Mouse (Mus musculus): ENCODE results near the gene Elmo1. TPM values are rescaled to one million over a fixed set of nuclear protein-coding genes. Genes with fewer than 3 reads are reported as not detected.

Elmo1 gene
- polyA plus RNA-seq (2014; fragmentation: Nextera tagmentation; extraction: Ambion mirVana): 16.6 and 21.4 TPM in 2 replicates

GRCm38 (mm10) chr13:20090133-20090710 lies at the start of gene Elmo1:
TSS of gene Elmo1 (plus strand) at chr13:20090596.
- ATAC-seq (ENCODE audit: low read depth) (peak; percentile 71), DNase-seq (ENCODE audit: low spot score) (peak; percentile 89)
- Histone ChIP-seq H3K36me3 (ENCODE audit: control insufficient read depth, insufficient read depth, low read length) (no peaks in the 10 kb centered on the region), H3K4me3 (ENCODE audit: low read depth, low read length) (peak within 1 kb of the TSS; percentile 87), H3K4me2 (ENCODE audit: low read depth, low read length) (peak within 1 kb of the TSS; percentile 93), H3K27me3 (replicated peaks; ENCODE audit: control insufficient read depth, insufficient read depth, low read length) (peaks cover 17% of the 10 kb centered on the region; the same call in 1 of the 2 replicates), H3K27ac (replicated peaks; ENCODE audit: low read depth, low read length) (peak within 1 kb of the TSS; percentile 80), H3K9ac (ENCODE audit: low read depth, low read length) (peak within 1 kb of the TSS; percentile 81), H3K9me3 (ENCODE audit: control insufficient read depth, low read length) (no peaks in the 10 kb centered on the region), H3K4me1 (ENCODE audit: control insufficient read depth, insufficient read depth, low read length) (peaks cover 3% of the 10 kb centered on the region; the same call in 1 of the 2 replicates)
- WGBS: 0% methylated on average over 37 of the region's 49 CpGs

DNA sequence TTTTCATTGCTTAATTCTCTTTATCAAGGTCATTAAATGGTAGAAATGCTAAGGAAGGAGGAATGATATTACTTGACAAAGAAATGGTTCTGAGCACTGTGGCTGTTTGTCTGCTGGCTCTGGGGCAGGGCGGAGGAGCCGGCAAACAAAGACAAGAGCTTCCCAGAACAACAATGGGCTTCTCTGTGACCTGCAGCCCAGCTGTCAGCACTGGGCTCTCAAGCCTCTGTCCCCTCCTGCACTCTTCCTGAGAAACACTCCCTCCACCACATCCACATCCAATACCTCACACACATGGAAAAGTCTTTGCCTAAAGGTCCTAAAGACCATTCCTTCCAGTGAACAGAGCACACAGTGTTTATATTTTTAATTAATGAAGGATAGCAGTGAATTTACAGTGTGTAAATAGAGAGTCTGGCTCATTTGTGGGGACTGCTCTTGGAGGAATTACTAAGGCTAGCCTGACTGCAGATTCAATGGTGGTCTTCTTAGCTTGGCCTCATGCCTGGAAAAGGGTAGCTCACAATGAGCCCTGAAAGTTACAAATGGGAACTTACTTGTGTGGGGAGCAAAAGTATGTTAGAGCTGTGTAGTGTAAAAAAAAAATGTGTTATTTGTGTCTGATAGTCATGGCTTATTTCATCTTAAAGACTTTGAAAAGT lies 49.1 kb upstream of the Elmo1 start:
- Histone ChIP-seq H3K9me3 (ENCODE audit: control insufficient read depth, low read length) (no peaks in the 10 kb centered on the region), H3K36me3 (ENCODE audit: control insufficient read depth, insufficient read depth, low read length) (no peaks in the 10 kb centered on the region), H3K27ac (replicated peaks; ENCODE audit: low read depth, low read length) (no peak overlapping the region), H3K4me2 (ENCODE audit: low read depth, low read length) (no peak overlapping the region), H3K4me3 (ENCODE audit: low read depth, low read length) (no peak overlapping the region), H3K9ac (ENCODE audit: low read depth, low read length) (no peak overlapping the region), H3K27me3 (replicated peaks; ENCODE audit: control insufficient read depth, insufficient read depth, low read length) (no peaks in the 10 kb centered on the region), H3K4me1 (ENCODE audit: control insufficient read depth, insufficient read depth, low read length) (no peaks in the 10 kb centered on the region)
- DNase-seq (ENCODE audit: low spot score) (peak; percentile 32), ATAC-seq (ENCODE audit: low read depth) (peak; percentile 77)
- 21% methylated on average over 2 of the region's 2 CpGs for WGBS

GRCm38 (mm10) chr13:20042856-20043255 lies 47.5 kb upstream of the Elmo1 start:
- Histone ChIP-seq H3K27ac (replicated peaks; ENCODE audit: low read depth, low read length) (no peak overlapping the region), H3K27me3 (replicated peaks; ENCODE audit: control insufficient read depth, insufficient read depth, low read length) (no peaks in the 10 kb centered on the region), H3K4me2 (ENCODE audit: low read depth, low read length) (no peak overlapping the region), H3K4me1 (ENCODE audit: control insufficient read depth, insufficient read depth, low read length) (0 out of 2 replicates have a peak, but pooled peaks cover 3% of the 10 kb centered on the region), H3K9ac (ENCODE audit: low read depth, low read length) (no peak overlapping the region), H3K4me3 (ENCODE audit: low read depth, low read length) (no peak overlapping the region), H3K36me3 (ENCODE audit: control insufficient read depth, insufficient read depth, low read length) (no peaks in the 10 kb centered on the region), H3K9me3 (ENCODE audit: control insufficient read depth, low read length) (no peaks in the 10 kb centered on the region)
- ATAC-seq (ENCODE audit: low read depth) (no peak), DNase-seq (ENCODE audit: low spot score) (no peak)
- 81% methylated on average over 2 of the region's 2 CpGs for whole genome bisulfite sequencing

DNA sequence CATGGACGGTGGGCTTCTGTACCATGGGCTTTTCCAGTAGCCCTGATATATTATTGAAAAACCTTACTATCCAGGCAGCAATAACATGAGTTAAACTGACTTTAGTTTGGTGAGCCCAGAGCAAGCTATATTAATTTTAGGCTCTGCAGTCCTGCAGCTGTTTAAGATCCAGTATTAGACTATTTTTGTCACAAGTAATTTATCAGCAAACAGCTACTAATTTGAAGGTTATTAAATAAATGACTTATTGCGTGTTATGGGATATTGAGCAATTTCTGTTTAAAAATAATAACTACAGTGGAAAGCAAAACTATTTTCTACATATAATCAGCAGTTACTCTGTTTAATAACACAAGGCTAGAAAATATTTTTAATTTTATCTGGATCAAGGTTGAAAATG lies 45.0 kb upstream of the Elmo1 start:
- Histone ChIP-seq H3K4me1 (ENCODE audit: control insufficient read depth, insufficient read depth, low read length) (0 out of 2 replicates have a peak, but pooled peaks cover 4% of the 10 kb centered on the region), H3K36me3 (ENCODE audit: control insufficient read depth, insufficient read depth, low read length) (no peaks in the 10 kb centered on the region), H3K4me3 (ENCODE audit: low read depth, low read length) (no peak overlapping the region), H3K27ac (replicated peaks; ENCODE audit: low read depth, low read length) (no peak overlapping the region), H3K27me3 (replicated peaks; ENCODE audit: control insufficient read depth, insufficient read depth, low read length) (no peaks in the 10 kb centered on the region), H3K4me2 (ENCODE audit: low read depth, low read length) (no peak overlapping the region), H3K9me3 (ENCODE audit: control insufficient read depth, low read length) (no peaks in the 10 kb centered on the region), H3K9ac (ENCODE audit: low read depth, low read length) (no peak overlapping the region)
- no peak for ATAC-seq (ENCODE audit: low read depth)
- 78% methylated on average over 2 of the region's 2 CpGs for WGBS
- no peak for DNase-seq (ENCODE audit: low spot score)

DNA sequence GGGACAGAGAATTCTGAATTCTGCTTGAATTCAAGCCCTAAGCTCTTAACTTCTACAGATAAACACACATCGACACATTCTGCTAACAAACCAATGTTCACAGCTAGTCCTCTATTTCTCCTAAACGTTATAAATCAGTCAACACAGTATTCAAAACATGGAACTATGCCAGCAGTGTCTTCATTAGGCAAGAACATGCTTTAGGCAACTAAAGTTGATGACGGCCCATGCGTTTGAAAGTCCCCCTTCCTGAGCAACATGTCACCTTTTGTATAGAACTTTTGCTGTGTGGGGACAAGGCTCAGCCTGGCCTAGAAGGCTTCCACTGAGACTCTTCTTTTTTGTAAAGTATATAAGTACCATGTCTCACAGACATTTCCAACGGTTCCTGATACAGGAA lies 44.6 kb upstream of the Elmo1 start:
- no peak overlapping the region for H3K27ac ChIP-seq (replicated peaks; ENCODE audit: low read depth, low read length)
- 0 out of 2 replicates have a peak, but pooled peaks cover 4% of the 10 kb centered on the region for H3K4me1 ChIP-seq (ENCODE audit: control insufficient read depth, insufficient read depth, low read length)
- H3K9me3 ChIP-seq (ENCODE audit: control insufficient read depth, low read length): no peaks in the 10 kb centered on the region
- no peak overlapping the region for H3K4me3 ChIP-seq (ENCODE audit: low read depth, low read length)
- H3K9ac ChIP-seq (ENCODE audit: low read depth, low read length): no peak overlapping the region
- 50% methylated on average over 5 of the region's 5 CpGs for WGBS
- DNase-seq (ENCODE audit: low spot score) (peak; percentile 11), ATAC-seq (ENCODE audit: low read depth) (no peak)
- H3K27me3 ChIP-seq (replicated peaks; ENCODE audit: control insufficient read depth, insufficient read depth, low read length): no peaks in the 10 kb centered on the region
- no peak overlapping the region for H3K4me2 ChIP-seq (ENCODE audit: low read depth, low read length)
- no peaks in the 10 kb centered on the region for H3K36me3 ChIP-seq (ENCODE audit: control insufficient read depth, insufficient read depth, low read length)

GRCm38 (mm10) chr13:20046406-20046805 lies 44.0 kb upstream of the Elmo1 start:
- H3K4me3 ChIP-seq (ENCODE audit: low read depth, low read length): no peak overlapping the region
- no peak overlapping the region for H3K4me2 ChIP-seq (ENCODE audit: low read depth, low read length)
- H3K9me3 ChIP-seq (ENCODE audit: control insufficient read depth, low read length): no peaks in the 10 kb centered on the region
- H3K9ac ChIP-seq (ENCODE audit: low read depth, low read length): no peak overlapping the region
- no peak overlapping the region for H3K27ac ChIP-seq (replicated peaks; ENCODE audit: low read depth, low read length)
- H3K27me3 ChIP-seq (replicated peaks; ENCODE audit: control insufficient read depth, insufficient read depth, low read length): no peaks in the 10 kb centered on the region
- no peaks in the 10 kb centered on the region for H3K36me3 ChIP-seq (ENCODE audit: control insufficient read depth, insufficient read depth, low read length)
- WGBS: 39% methylated on average over 4 of the region's 4 CpGs
- ATAC-seq (ENCODE audit: low read depth): no peak
- DNase-seq (ENCODE audit: low spot score): peak; percentile 34
- 0 out of 2 replicates have a peak, but pooled peaks cover 4% of the 10 kb centered on the region for H3K4me1 ChIP-seq (ENCODE audit: control insufficient read depth, insufficient read depth, low read length)

- H3K4me1 ChIP-seq (ENCODE audit: control insufficient read depth, insufficient read depth, low read length): 0 out of 2 replicates have a peak, but pooled peaks cover 4% of the 10 kb centered on the region
- H3K27ac ChIP-seq (replicated peaks; ENCODE audit: low read depth, low read length): no peak overlapping the region
- WGBS: 58% methylated on average over 14 of the region's 14 CpGs
- no peaks in the 10 kb centered on the region for H3K36me3 ChIP-seq (ENCODE audit: control insufficient read depth, insufficient read depth, low read length)
- H3K27me3 ChIP-seq (replicated peaks; ENCODE audit: control insufficient read depth, insufficient read depth, low read length): no peaks in the 10 kb centered on the region
- H3K4me3 ChIP-seq (ENCODE audit: low read depth, low read length): no peak overlapping the region
- H3K9ac ChIP-seq (ENCODE audit: low read depth, low read length): no peak overlapping the region
- no peak overlapping the region for H3K4me2 ChIP-seq (ENCODE audit: low read depth, low read length)
- ATAC-seq (ENCODE audit: low read depth) (no peak), DNase-seq (ENCODE audit: low spot score) (no peak)
- no peaks in the 10 kb centered on the region for H3K9me3 ChIP-seq (ENCODE audit: control insufficient read depth, low read length)
Measured at GRCm38 (mm10) chr13:20047926-20048836, 42.2 kb upstream of the Elmo1 start.

DNA sequence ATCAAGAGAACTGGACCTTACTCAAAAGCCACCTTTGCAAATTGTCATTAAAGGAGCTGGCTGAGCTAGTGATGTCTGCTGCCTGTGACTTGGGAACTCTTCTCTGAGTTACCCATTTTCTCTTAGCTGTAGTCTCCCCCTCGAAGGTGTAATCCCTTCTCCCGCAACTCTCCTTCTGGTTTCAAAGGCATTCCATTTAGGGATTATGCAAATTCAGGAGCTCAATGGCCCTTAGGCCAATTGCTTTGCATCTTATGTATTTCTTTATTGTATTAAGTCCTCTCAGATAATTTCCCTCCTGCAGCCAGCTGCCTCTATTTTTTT lies 41.6 kb upstream of the Elmo1 start:
- H3K4me1 ChIP-seq (ENCODE audit: control insufficient read depth, insufficient read depth, low read length): 0 out of 2 replicates have a peak, but pooled peaks cover 4% of the 10 kb centered on the region
- no peaks in the 10 kb centered on the region for H3K9me3 ChIP-seq (ENCODE audit: control insufficient read depth, low read length)
- no peak overlapping the region for H3K4me2 ChIP-seq (ENCODE audit: low read depth, low read length)
- no peak overlapping the region for H3K4me3 ChIP-seq (ENCODE audit: low read depth, low read length)
- DNase-seq (ENCODE audit: low spot score): no peak
- no peaks in the 10 kb centered on the region for H3K36me3 ChIP-seq (ENCODE audit: control insufficient read depth, insufficient read depth, low read length)
- ATAC-seq (ENCODE audit: low read depth): no peak
- H3K27me3 ChIP-seq (replicated peaks; ENCODE audit: control insufficient read depth, insufficient read depth, low read length): no peaks in the 10 kb centered on the region
- no peak overlapping the region for H3K27ac ChIP-seq (replicated peaks; ENCODE audit: low read depth, low read length)
- 23% methylated on average over 2 of the region's 2 CpGs for WGBS
- no peak overlapping the region for H3K9ac ChIP-seq (ENCODE audit: low read depth, low read length)

Data from embryonic facial prominence, embryonic 14.5 days (tissue).